ENCODE assay signal across 24 mouse cellular contexts in the genomic region with DNA sequence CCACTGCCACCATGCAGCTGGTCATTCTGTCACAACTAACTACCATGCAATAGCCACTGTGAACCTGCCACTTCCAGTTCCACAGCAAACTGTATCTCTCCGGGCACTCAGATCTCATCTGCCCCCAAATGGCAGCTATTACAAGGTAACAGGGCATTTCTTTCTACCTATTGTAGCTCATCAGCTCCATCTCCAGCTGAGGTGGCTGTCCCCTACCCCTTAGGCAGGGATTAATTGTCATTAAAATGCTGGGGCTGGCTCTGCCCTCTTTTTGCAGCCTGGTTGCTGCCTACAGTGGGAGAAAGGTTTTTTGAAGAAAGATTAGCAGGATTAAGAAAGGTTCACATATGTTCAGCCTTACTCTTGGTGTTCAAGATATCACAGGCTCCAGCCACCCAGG. TPM values are rescaled to one million over a fixed set of nuclear protein-coding genes. Genes with fewer than 3 reads are reported as not detected.
DNase-seq lines count a peak whose midpoint lies in the region; ATAC-seq lines count a peak whose summit lies in the region.
"Had no signal": no experiment of that assay in that cellular context is flagged by ENCODE, and none has a peak within 500 bp of the region (broad histone marks: within the 10 kb centered on the region; RNA-seq: fewer than 3 reads in every experiment).

No protein-coding gene starts in this region.

- H3K4me2 ChIP-seq in forebrain, embryonic 16.5 days (ENCODE audit: low read length): no peak overlapping the region
- no peak overlapping the region for H3K4me2 ChIP-seq in midbrain, embryonic 11.5 days
- no peak overlapping the region for H3K4me2 ChIP-seq in midbrain, embryonic 15.5 days
- H3K4me2 ChIP-seq in midbrain, embryonic 14.5 days (ENCODE audit: low read length): no peak overlapping the region
- H3K4me2 ChIP-seq: embryonic facial prominence, embryonic 12.5 days; embryonic facial prominence, embryonic 15.5 days; heart, embryonic 11.5 days; hindbrain, embryonic 12.5 days; hindbrain, embryonic 15.5 days had no signal

- H3K9me3 ChIP-seq in forebrain, embryonic 10.5 days: peaks cover 4% of the 10 kb centered on the region; the same call in 1 of the 2 replicates
- no peaks in the 10 kb centered on the region for H3K9me3 ChIP-seq in forebrain, embryonic 16.5 days (ENCODE audit: control insufficient read depth, low read length)
- H3K9me3 ChIP-seq in midbrain, embryonic 11.5 days (ENCODE audit: control insufficient read depth, low read length): no peaks in the 10 kb centered on the region
- H3K9me3 ChIP-seq in midbrain, embryonic 15.5 days: no peaks in the 10 kb centered on the region
- no peaks in the 10 kb centered on the region for H3K9me3 ChIP-seq in midbrain, embryonic 14.5 days (ENCODE audit: control insufficient read depth, low read length)
- H3K9me3 ChIP-seq: embryonic facial prominence, embryonic 12.5 days; embryonic facial prominence, embryonic 15.5 days; hindbrain, embryonic 12.5 days; hindbrain, embryonic 15.5 days had no signal

- no peak for ATAC-seq in forebrain, embryonic 16.5 days
- peak; percentile 29; the same call in 1 of the 2 replicates for ATAC-seq in midbrain, embryonic 11.5 days (ENCODE audit: low FRiP score)
- ATAC-seq in midbrain, embryonic 15.5 days (replicated peaks): no peak
- ATAC-seq in midbrain, embryonic 14.5 days (ENCODE audit: low FRiP score, low TSS enrichment): no peak
- ATAC-seq: activated CD4-positive, CD25-positive, alpha-beta regulatory T cell, adult 4 months; forebrain, postnatal 0 days had no signal

- H3K4me1 ChIP-seq in forebrain, embryonic 10.5 days: peaks cover 40% of the 10 kb centered on the region
- peaks cover 6% of the 10 kb centered on the region for H3K4me1 ChIP-seq in forebrain, embryonic 16.5 days (replicated peaks; ENCODE audit: control insufficient read depth, insufficient read depth, low read length)
- peaks cover 6% of the 10 kb centered on the region; the same call in 1 of the 2 replicates for H3K4me1 ChIP-seq in midbrain, embryonic 11.5 days (ENCODE audit: control insufficient read depth, insufficient read depth, low read length)
- peaks cover 13% of the 10 kb centered on the region for H3K4me1 ChIP-seq in midbrain, embryonic 15.5 days
- peaks cover 2% of the 10 kb centered on the region for H3K4me1 ChIP-seq in midbrain, embryonic 14.5 days (ENCODE audit: control insufficient read depth, insufficient read depth, low read length)
- H3K4me1 ChIP-seq: embryonic facial prominence, embryonic 12.5 days; embryonic facial prominence, embryonic 15.5 days; hindbrain, embryonic 12.5 days had no signal

- WGBS in forebrain, embryonic 10.5 days: 44% methylated on average over 1 of the region's 1 CpGs
- WGBS in forebrain, embryonic 16.5 days: 34% methylated on average over 1 of the region's 1 CpGs
- WGBS in midbrain, embryonic 11.5 days: 34% methylated on average over 1 of the region's 1 CpGs
- 31% methylated on average over 1 of the region's 1 CpGs for WGBS in midbrain, embryonic 15.5 days
- WGBS in midbrain, embryonic 14.5 days: 20% methylated on average over 1 of the region's 1 CpGs

- H3K27ac ChIP-seq in forebrain, embryonic 10.5 days: 0 out of 2 replicates have a peak overlapping the region, but pooled peaks have one; percentile 5
- no peak overlapping the region for H3K27ac ChIP-seq in forebrain, embryonic 16.5 days (ENCODE audit: low read length)
- H3K27ac ChIP-seq in midbrain, embryonic 11.5 days (ENCODE audit: low read depth, low read length): no peak overlapping the region
- no peak overlapping the region for H3K27ac ChIP-seq in midbrain, embryonic 15.5 days
- no peak overlapping the region for H3K27ac ChIP-seq in midbrain, embryonic 14.5 days (replicated peaks; ENCODE audit: low read depth, low read length)
- H3K27ac ChIP-seq: embryonic facial prominence, embryonic 12.5 days; embryonic facial prominence, embryonic 15.5 days; gastrocnemius, adult 2 months; hindbrain, embryonic 12.5 days; hindbrain, embryonic 15.5 days had no signal

- H3K36me3 ChIP-seq in forebrain, embryonic 10.5 days (replicated peaks): no peaks in the 10 kb centered on the region
- no peaks in the 10 kb centered on the region for H3K36me3 ChIP-seq in forebrain, embryonic 16.5 days (ENCODE audit: control insufficient read depth, insufficient read depth)
- no peaks in the 10 kb centered on the region for H3K36me3 ChIP-seq in midbrain, embryonic 11.5 days (ENCODE audit: control insufficient read depth, insufficient read depth, low read length)
- no peaks in the 10 kb centered on the region for H3K36me3 ChIP-seq in midbrain, embryonic 15.5 days (replicated peaks)
- no peaks in the 10 kb centered on the region for H3K36me3 ChIP-seq in midbrain, embryonic 14.5 days (ENCODE audit: control insufficient read depth, insufficient read depth, low read length)
- H3K36me3 ChIP-seq: embryonic facial prominence, embryonic 12.5 days; embryonic facial prominence, embryonic 15.5 days; hindbrain, embryonic 12.5 days; hindbrain, embryonic 15.5 days had no signal

- no peak overlapping the region for H3K9ac ChIP-seq in forebrain, embryonic 16.5 days (replicated peaks; ENCODE audit: low read depth, low read length)
- no peak overlapping the region for H3K9ac ChIP-seq in midbrain, embryonic 11.5 days (ENCODE audit: low read length)
- H3K9ac ChIP-seq in midbrain, embryonic 15.5 days: no peak overlapping the region
- H3K9ac ChIP-seq in midbrain, embryonic 14.5 days (replicated peaks; ENCODE audit: low read length): no peak overlapping the region
- H3K9ac ChIP-seq: embryonic facial prominence, embryonic 12.5 days; embryonic facial prominence, embryonic 15.5 days; forebrain, postnatal 0 days; hindbrain, embryonic 12.5 days; hindbrain, embryonic 15.5 days had no signal

- H3K4me3 ChIP-seq in forebrain, embryonic 10.5 days: no peak overlapping the region
- no peak overlapping the region for H3K4me3 ChIP-seq in forebrain, embryonic 16.5 days (replicated peaks; ENCODE audit: low read length)
- H3K4me3 ChIP-seq in midbrain, embryonic 11.5 days (ENCODE audit: low read depth, low read length): no peak overlapping the region
- H3K4me3 ChIP-seq in midbrain, embryonic 15.5 days: no peak overlapping the region
- H3K4me3 ChIP-seq in midbrain, embryonic 14.5 days (replicated peaks; ENCODE audit: low read depth, low read length): no peak overlapping the region
- H3K4me3 ChIP-seq: embryonic facial prominence, embryonic 12.5 days; embryonic facial prominence, embryonic 15.5 days; gastrocnemius, adult 2 months; hindbrain, embryonic 12.5 days; hindbrain, embryonic 15.5 days had no signal

- DNase-seq in forebrain, embryonic 10.5 days (ENCODE audit: extremely low spot score, low spot score): no peak
- no peak for DNase-seq in midbrain, embryonic 11.5 days (ENCODE audit: low spot score, missing footprints)
- peak; percentile 30 for DNase-seq in midbrain, embryonic 14.5 days
- peak; percentile 71 for DNase-seq in retina, postnatal 1 day
- no peak for DNase-seq in kidney, adult 18-20 months
- DNase-seq: adrenal gland, postnatal 10 days; adrenal gland, postnatal 36 days; cerebellum, adult 18-20 months; cerebellum, adult 9-10 months; cerebellum, postnatal 14 days; forebrain, postnatal 0 days; gastrocnemius, adult 2 months; gastrocnemius, postnatal 14 days; heart, adult 11 months had no signal

- peaks cover 85% of the 10 kb centered on the region for H3K27me3 ChIP-seq in forebrain, embryonic 10.5 days (ENCODE audit: poor library complexity, severe bottlenecking)
- H3K27me3 ChIP-seq in forebrain, embryonic 16.5 days (replicated peaks; ENCODE audit: control insufficient read depth, insufficient read depth, low read length): peaks cover 9% of the 10 kb centered on the region
- H3K27me3 ChIP-seq in midbrain, embryonic 11.5 days (ENCODE audit: control insufficient read depth, insufficient read depth, low read length): peaks cover 4% of the 10 kb centered on the region
- peaks cover 6% of the 10 kb centered on the region; the same call in 1 of the 2 replicates for H3K27me3 ChIP-seq in midbrain, embryonic 15.5 days (replicated peaks)
- H3K27me3 ChIP-seq in midbrain, embryonic 14.5 days (ENCODE audit: control insufficient read depth, insufficient read depth, low read length): peaks cover 11% of the 10 kb centered on the region; the same call in 1 of the 2 replicates

RNA-seq across cellular contexts. Expression of gene Olig2, which starts 18.9 kb away (rescaled TPM):
- 10.5 and 11.2 TPM in 2 replicates for polyA plus RNA-seq in forebrain, embryonic 10.5 days (2016; fragmentation: Nextera tagmentation; extraction: Ambion mirVana)
- polyA plus RNA-seq in forebrain, embryonic 16.5 days (2015; fragmentation: Nextera tagmentation; extraction: Ambion mirVana): 4.7 and 5.7 TPM in 2 replicates
- polyA plus RNA-seq in midbrain, embryonic 11.5 days (2014; fragmentation: Nextera tagmentation; extraction: Ambion mirVana): 6.8 and 7.5 TPM in 2 replicates
- polyA plus RNA-seq in midbrain, embryonic 15.5 days (2015; fragmentation: Nextera tagmentation; extraction: Ambion mirVana): 10.4 and 10.7 TPM in 2 replicates
- 5.6 and 7.8 TPM in 2 replicates for polyA plus RNA-seq in midbrain, embryonic 14.5 days (2014; fragmentation: Nextera tagmentation; extraction: Ambion mirVana)
- polyA plus RNA-seq: activated CD4-positive, CD25-positive, alpha-beta regulatory T cell, adult 4 months; heart, embryonic 14.5 days; heart, postnatal 0 days had no signal

Comparison
In these comparisons a context has a peak if more than half of its experiments do, and no peak if none do; other contexts are left out.
1. DNase-seq: peak in midbrain, embryonic 14.5 days (single experiment) and retina, postnatal 1 day (single experiment); none in forebrain, embryonic 10.5 days (single experiment), midbrain, embryonic 11.5 days (single experiment) and kidney, adult 18-20 months (single experiment).